Mouse (Mus musculus) megakaryocyte-erythroid progenitor cell, adult 5-6 weeks (primary cell): ENCODE data around the gene Hist1h2ai. TPM values are rescaled to one million over a fixed set of nuclear protein-coding genes. Genes with fewer than 3 reads are reported as not detected.

Source experiments
- total RNA-seq, 2 experiments: library from RNA; stranded (forward) in 1 of 2; stranded (reverse) in 1 of 2; fragments of 200-1000, 215-1000 nt in 1 of 2; fragments of >200 nt in 1 of 2; fragmentation: Nextera tagmentation in 1 of 2; gene quantifications; 2 replicates each; pipeline ENCODE4 v1.2.3; 2014 to 2017

Hist1h2ai gene
- total RNA-seq, 2 experiments from 2014 or later: 26.7 to 1,238 TPM

Other genes with a start within 250 kb of the Hist1h2ai start
Only the 30 nearest of the 32 such genes appear.
- not detected in 2 replicates for gene Gm10065, start 237.0 kb upstream of the Hist1h2ai start, total RNA-seq (2014; fragmentation: Nextera tagmentation)
- gene Gm10065, start 237.0 kb upstream of the Hist1h2ai start, total RNA-seq (2017): not detected in 2 replicates
- gene AK157302, start 221.2 kb upstream of the Hist1h2ai start, total RNA-seq (2014; fragmentation: Nextera tagmentation): 2.1 and 2.6 TPM in 2 replicates
- gene AK157302, start 221.2 kb upstream of the Hist1h2ai start, total RNA-seq (2017): 0.19 and 0.23 TPM in 2 replicates
- 3.7 and 8.4 TPM in 2 replicates for gene Gm11273, start 215.0 kb upstream of the Hist1h2ai start, total RNA-seq (2014; fragmentation: Nextera tagmentation)
- gene Gm11273, start 215.0 kb upstream of the Hist1h2ai start, total RNA-seq (2017): 2.0 and 10.4 TPM in 2 replicates
- gene Zkscan8, start 185.3 kb upstream of the Hist1h2ai start, total RNA-seq (2014; fragmentation: Nextera tagmentation): 14.6 and 23.6 TPM in 2 replicates
- 12.3 and 15.4 TPM in 2 replicates for gene Zkscan8, start 185.3 kb upstream of the Hist1h2ai start, total RNA-seq (2017)
- gene Olfr1366, start 173.6 kb upstream of the Hist1h2ai start, total RNA-seq (2014; fragmentation: Nextera tagmentation): not detected in 2 replicates
- gene Olfr1366, start 173.6 kb upstream of the Hist1h2ai start, total RNA-seq (2017): not detected in 2 replicates
- gene Olfr1535, start 156.5 kb upstream of the Hist1h2ai start, total RNA-seq (2014; fragmentation: Nextera tagmentation): not detected in 2 replicates
- gene Olfr1535, start 156.5 kb upstream of the Hist1h2ai start, total RNA-seq (2017): not detected in 2 replicates
- gene Olfr1364, start 134.7 kb upstream of the Hist1h2ai start, total RNA-seq (2014; fragmentation: Nextera tagmentation): not detected in 2 replicates
- not detected in 2 replicates for gene Olfr1364, start 134.7 kb upstream of the Hist1h2ai start, total RNA-seq (2017)
- not detected in 2 replicates for gene Olfr1362, start 102.4 kb upstream of the Hist1h2ai start, total RNA-seq (2014; fragmentation: Nextera tagmentation)
- not detected in 2 replicates for gene Olfr1362, start 102.4 kb upstream of the Hist1h2ai start, total RNA-seq (2017)
- not detected in 2 replicates for gene Olfr11, start 73.9 kb upstream of the Hist1h2ai start, total RNA-seq (2014; fragmentation: Nextera tagmentation)
- not detected in 2 replicates for gene Olfr11, start 73.9 kb upstream of the Hist1h2ai start, total RNA-seq (2017)
- not detected in 2 replicates for gene Olfr1361, start 53.0 kb upstream of the Hist1h2ai start, total RNA-seq (2014; fragmentation: Nextera tagmentation)
- gene Olfr1361, start 53.0 kb upstream of the Hist1h2ai start, total RNA-seq (2017): not detected in 2 replicates
- gene Olfr1360, start 39.0 kb upstream of the Hist1h2ai start, total RNA-seq (2014; fragmentation: Nextera tagmentation): not detected in 2 replicates
- gene Olfr1360, start 39.0 kb upstream of the Hist1h2ai start, total RNA-seq (2017): not detected in 2 replicates
- gene Olfr1359, start 18.3 kb upstream of the Hist1h2ai start, total RNA-seq (2014; fragmentation: Nextera tagmentation): not detected in 2 replicates
- gene Olfr1359, start 18.3 kb upstream of the Hist1h2ai start, total RNA-seq (2017): not detected in 2 replicates
- 430 and 709 TPM in 2 replicates for gene Hist1h2bl, start 279 bp upstream of the Hist1h2ai start, total RNA-seq (2014; fragmentation: Nextera tagmentation)
- 345 and 387 TPM in 2 replicates for gene Hist1h2bl, start 279 bp upstream of the Hist1h2ai start, total RNA-seq (2017)
- 21.9 TPM in 1 of 2 replicates, not detected in the other for gene Hist1h3h, start 1.2 kb downstream of the Hist1h2ai start, total RNA-seq (2014; fragmentation: Nextera tagmentation)
- 175 and 228 TPM in 2 replicates for gene Hist1h3h, start 1.2 kb downstream of the Hist1h2ai start, total RNA-seq (2017)
- gene Hist1h2bm, start 5.6 kb downstream of the Hist1h2ai start, total RNA-seq (2014; fragmentation: Nextera tagmentation): 242 and 265 TPM in 2 replicates
- gene Hist1h2bm, start 5.6 kb downstream of the Hist1h2ai start, total RNA-seq (2017): 262 and 417 TPM in 2 replicates
- 3.8 and 29.3 TPM in 2 replicates for gene Hist1h4j, start 18.6 kb downstream of the Hist1h2ai start, total RNA-seq (2014; fragmentation: Nextera tagmentation)
- gene Hist1h4j, start 18.6 kb downstream of the Hist1h2ai start, total RNA-seq (2017): 302 and 554 TPM in 2 replicates
- 396 and 799 TPM in 2 replicates for gene Hist1h4k, start 34.1 kb downstream of the Hist1h2ai start, total RNA-seq (2014; fragmentation: Nextera tagmentation)
- gene Hist1h4k, start 34.1 kb downstream of the Hist1h2ai start, total RNA-seq (2017): 1,621 and 1,651 TPM in 2 replicates
- 179 and 217 TPM in 2 replicates for gene Hist1h2ak, start 37.4 kb downstream of the Hist1h2ai start, total RNA-seq (2014; fragmentation: Nextera tagmentation)
- gene Hist1h2ak, start 37.4 kb downstream of the Hist1h2ai start, total RNA-seq (2017): 715 and 1,091 TPM in 2 replicates
- gene Hist1h2bn, start 37.7 kb downstream of the Hist1h2ai start, total RNA-seq (2014; fragmentation: Nextera tagmentation): 483 and 930 TPM in 2 replicates
- gene Hist1h2bn, start 37.7 kb downstream of the Hist1h2ai start, total RNA-seq (2017): 1,170 and 1,659 TPM in 2 replicates
- gene Hist1h1b, start 64.2 kb downstream of the Hist1h2ai start, total RNA-seq (2014; fragmentation: Nextera tagmentation): 569 and 631 TPM in 2 replicates
- 1,368 and 2,131 TPM in 2 replicates for gene Hist1h1b, start 64.2 kb downstream of the Hist1h2ai start, total RNA-seq (2017)
- 310 and 340 TPM in 2 replicates for gene Hist1h3i, start 66.9 kb downstream of the Hist1h2ai start, total RNA-seq (2014; fragmentation: Nextera tagmentation)
- 88.3 and 299 TPM in 2 replicates for gene Hist1h3i, start 66.9 kb downstream of the Hist1h2ai start, total RNA-seq (2017)
- 4.6 and 28.8 TPM in 2 replicates for gene Hist1h2an, start 70.8 kb downstream of the Hist1h2ai start, total RNA-seq (2014; fragmentation: Nextera tagmentation)
- 538 and 611 TPM in 2 replicates for gene Hist1h2an, start 70.8 kb downstream of the Hist1h2ai start, total RNA-seq (2017)
- 19.6 and 62.9 TPM in 2 replicates for gene Hist1h2bp, start 71.0 kb downstream of the Hist1h2ai start, total RNA-seq (2014; fragmentation: Nextera tagmentation)
- 33.7 and 54.7 TPM in 2 replicates for gene Hist1h2bp, start 71.0 kb downstream of the Hist1h2ai start, total RNA-seq (2017)
- gene Hist1h2bq, start 93.8 kb downstream of the Hist1h2ai start, total RNA-seq (2014; fragmentation: Nextera tagmentation): 395 and 796 TPM in 2 replicates
- gene Hist1h2bq, start 93.8 kb downstream of the Hist1h2ai start, total RNA-seq (2017): 0.72 and 1.2 TPM in 2 replicates
- gene Hist1h2ao, start 94.0 kb downstream of the Hist1h2ai start, total RNA-seq (2014; fragmentation: Nextera tagmentation): not detected in 2 replicates
- gene Hist1h2ao, start 94.0 kb downstream of the Hist1h2ai start, total RNA-seq (2017): not detected in 2 replicates
- gene Hist1h4m, start 95.3 kb downstream of the Hist1h2ai start, total RNA-seq (2014; fragmentation: Nextera tagmentation): 256 and 298 TPM in 2 replicates
- 1,434 and 2,567 TPM in 2 replicates for gene Hist1h4m, start 95.3 kb downstream of the Hist1h2ai start, total RNA-seq (2017)
- gene Hist1h4n, start 115.8 kb downstream of the Hist1h2ai start, total RNA-seq (2014; fragmentation: Nextera tagmentation): 49.1 and 171 TPM in 2 replicates
- 1,378 and 1,797 TPM in 2 replicates for gene Hist1h4n, start 115.8 kb downstream of the Hist1h2ai start, total RNA-seq (2017)
- 177 TPM in 2 replicates for gene Hist1h2ap, start 117.1 kb downstream of the Hist1h2ai start, total RNA-seq (2014; fragmentation: Nextera tagmentation)
- 4,662 and 4,902 TPM in 2 replicates for gene Hist1h2ap, start 117.1 kb downstream of the Hist1h2ai start, total RNA-seq (2017)
- gene Hist1h2br, start 117.3 kb downstream of the Hist1h2ai start, total RNA-seq (2014; fragmentation: Nextera tagmentation): 372 and 874 TPM in 2 replicates
- 126 and 201 TPM in 2 replicates for gene Hist1h2br, start 117.3 kb downstream of the Hist1h2ai start, total RNA-seq (2017)
- 1.5 and 2.5 TPM in 2 replicates for gene Zfp184, start 228.7 kb downstream of the Hist1h2ai start, total RNA-seq (2014; fragmentation: Nextera tagmentation)
- 3.1 and 10.7 TPM in 2 replicates for gene Zfp184, start 228.7 kb downstream of the Hist1h2ai start, total RNA-seq (2017)